Mouse (Mus musculus) T-helper 17 cell (primary cell): ENCODE measurements at regions not wholly inside any gene's neighbourhood (a gene's known extent, or its start where the extent isn't known, plus 50 kb on each side); places are given as distances from the start of the nearest gene placed in this dataset.

Experiments used
- in situ Hi-C, 2 experiments: fragments of 300-600 bp; cut with MboI, MseI; formaldehyde crosslinking; loops; 1 replicate in 1 of 2; 2 replicates in 1 of 2; pipeline ENCODE4 v1.15.1; 2025; ENCODE audit warnings: high pct_unique_total_duplicates in 2 of 2

GRCm38 (mm10) chr1:154116188-154116710 lies 84.7 kb upstream of the Zfp648 start:
- in situ Hi-C loops = loop anchor here in 1 of 2 experiments (5.0 to 25.0 kb wide), 2 partner anchors 224 to 579 kb away; partner anchors contain the start of gene Teddm1a

- in situ Hi-C loops = loop anchor here in 1 of 2 experiments (5.0 to 25.0 kb wide), 2 partner anchors 225 to 580 kb away; partner anchors contain the start of gene Teddm1a
These were observed 83.7 kb upstream of the Zfp648 start for GRCm38 (mm10) chr1:154117346-154117687.

GRCm38 (mm10) chr1:154117688-154118373 lies 83.2 kb upstream of the Zfp648 start:
- in situ Hi-C loops = loop anchor here in 1 of 2 experiments (5.0 to 25.0 kb wide), 2 partner anchors 226 to 581 kb away; partner anchors contain the start of gene Teddm1a

GRCm38 (mm10) chr1:154118374-154119004 lies 82.5 kb upstream of the Zfp648 start:
- in situ Hi-C loops = loop anchor here in 1 of 2 experiments (5.0 to 25.0 kb wide), 2 partner anchors 226 to 581 kb away; partner anchors contain the start of gene Teddm1a

GRCm38 (mm10) chr1:154119611-154120010 lies 81.4 kb upstream of the Zfp648 start:
- in situ Hi-C loops = loop anchor here (5.0 to 25.0 kb wide), 2 partner anchors 227 to 582 kb away; partner anchors contain the start of gene Teddm1a (in 2 of the 2)

GRCm38 (mm10) chr1:154120693-154121092 lies 80.3 kb upstream of the Zfp648 start:
- in situ Hi-C loops = loop anchor here (5.0 to 25.0 kb wide), 2 partner anchors 228 to 583 kb away; partner anchors contain the start of gene Teddm1a (in 1 of the 2)

- in situ Hi-C loops = loop anchor here (5.0 to 25.0 kb wide), 2 partner anchors 233 to 588 kb away; partner anchors contain the start of gene Teddm1a (in 1 of the 2)
These were observed 76.0 kb upstream of the Zfp648 start for GRCm38 (mm10) chr1:154124981-154125380.

GRCm38 (mm10) chr1:154126487-154126886 lies 74.5 kb upstream of the Zfp648 start:
- in situ Hi-C loops = no loop called here

- in situ Hi-C loops = no loop called here
These were observed 61.5 kb upstream of the Zfp648 start for GRCm38 (mm10) chr1:154139488-154139887.

- in situ Hi-C loops = no loop called here
These were observed 57.3 kb upstream of the Zfp648 start for GRCm38 (mm10) chr1:154143691-154144090.

GRCm38 (mm10) chr1:154147001-154147571 lies 53.9 kb upstream of the Zfp648 start:
- in situ Hi-C loops = no loop called here

- in situ Hi-C loops = no loop called here
These were observed 52.0 kb upstream of the Zfp648 start for GRCm38 (mm10) chr1:154148948-154149347.

- in situ Hi-C loops = no loop called here
These were observed 51.4 kb upstream of the Zfp648 start for GRCm38 (mm10) chr1:154149431-154150143.

GRCm38 (mm10) chr1:154150167-154150851 lies 50.7 kb upstream of the Zfp648 start:
- in situ Hi-C loops = no loop called here
